Comparison of ENCODE assay signal across 7 mouse cellular contexts in genomic region chr10:41519640-41520409, GRCm38 (mm10). TPM values are rescaled to one million over a fixed set of nuclear protein-coding genes. Genes with fewer than 3 reads are reported as not detected.
DNase-seq lines count a peak whose midpoint lies in the region; ATAC-seq and TF ChIP-seq lines count a peak whose summit lies in the region.

No protein-coding gene starts in this region.

- ATAC-seq in forebrain, embryonic 13.5 days, result no peak; the same call in 1 of the 2 replicates
- peak; percentile 65; the same call in 1 of the 2 replicates for ATAC-seq in hindbrain, embryonic 12.5 days (ENCODE audit: low FRiP score)

- no peaks in the 10 kb centered on the region for H3K9me3 ChIP-seq in ES-E14 (ENCODE audit: control insufficient read depth, insufficient read depth, low read depth, low read length)
- H3K9me3 ChIP-seq in forebrain, embryonic 13.5 days (replicated peaks), result no peaks in the 10 kb centered on the region
- H3K9me3 ChIP-seq in hindbrain, embryonic 12.5 days (replicated peaks), result no peaks in the 10 kb centered on the region

- peak overlapping the region; percentile 81 to 91 for H3K4me3 ChIP-seq in ES-E14 (ENCODE audit: insufficient read depth in 1 of 2, low read depth in 1 of 2, low read length in 2 of 2, poor library complexity in 1 of 2, severe bottlenecking in 1 of 2)
- H3K4me3 ChIP-seq in forebrain, embryonic 13.5 days, result peak overlapping the region; percentile 73
- peak overlapping the region; percentile 70 for H3K4me3 ChIP-seq in hindbrain, embryonic 12.5 days
- H3K4me3 ChIP-seq in small intestine, adult 2 months (ENCODE audit: low read depth, low read length), result peak overlapping the region; percentile 81

- TF ChIP-seq POLR2A in small intestine, adult 2 months (IDR thresholded peaks at IDR 0.05; ENCODE audit: low read depth, low read length), result no peak; the same call in 1 of the 2 replicates

- under 1% methylated on average over 65 of the region's 65 CpGs for WGBS in forebrain, embryonic 13.5 days
- under 1% methylated on average over 64 of the region's 65 CpGs for WGBS in hindbrain, embryonic 12.5 days
- WGBS in small intestine, adult 2 months, result under 1% methylated on average over 65 of the region's 65 CpGs

- in situ Hi-C loops in ES-E14 (cut with MboI; ENCODE audit: low sequenced_read_pairs in 2 of 2, unreplicated experiment in 2 of 2), result loop anchor here (10.0 to 25.0 kb wide), 3 partner anchors 115 to 508 kb away; no protein-coding TSS in a partner anchor

- peaks cover 0 to 8% of the 10 kb centered on the region in 2 experiments; a peak in 2 of 4 replicates for H3K4me1 ChIP-seq in ES-E14 (ENCODE audit: control insufficient read depth in 2 of 2, insufficient read depth in 2 of 2, low read length in 2 of 2, poor library complexity in 1 of 2)
- H3K4me1 ChIP-seq in forebrain, embryonic 13.5 days, result peaks cover 31% of the 10 kb centered on the region
- H3K4me1 ChIP-seq in hindbrain, embryonic 12.5 days, result peaks cover 21% of the 10 kb centered on the region
- H3K4me1 ChIP-seq in small intestine, adult 2 months (ENCODE audit: control insufficient read depth, insufficient read depth, insufficient read length, low read length), result peaks cover 8% of the 10 kb centered on the region; the same call in 1 of the 2 replicates

- H3K27me3 ChIP-seq in forebrain, embryonic 13.5 days, result no peaks in the 10 kb centered on the region
- H3K27me3 ChIP-seq in hindbrain, embryonic 12.5 days, result no peaks in the 10 kb centered on the region
- H3K27me3 ChIP-seq in small intestine, adult 2 months (ENCODE audit: control insufficient read depth, insufficient read depth, low read length), result no peaks in the 10 kb centered on the region

- H3K4me2 ChIP-seq in forebrain, embryonic 13.5 days, result peak overlapping the region; percentile 82
- peak overlapping the region; percentile 83 for H3K4me2 ChIP-seq in hindbrain, embryonic 12.5 days (replicated peaks)

- no peak for TF ChIP-seq CTCF in small intestine, adult 2 months (IDR thresholded peaks at IDR 0.05; ENCODE audit: extremely low read depth, insufficient read length, insufficient replicate concordance, low read depth, low read length)

- H3K36me3 ChIP-seq in ES-E14 (ENCODE audit: control insufficient read depth, insufficient read depth, low read length, poor library complexity, severe bottlenecking), result peaks cover 4% of the 10 kb centered on the region; the same call in 1 of the 2 replicates
- peaks cover 17% of the 10 kb centered on the region for H3K36me3 ChIP-seq in forebrain, embryonic 13.5 days (ENCODE audit: poor library complexity, severe bottlenecking)
- no peaks in the 10 kb centered on the region for H3K36me3 ChIP-seq in hindbrain, embryonic 12.5 days
- H3K36me3 ChIP-seq in small intestine, adult 2 months (ENCODE audit: control insufficient read depth, insufficient read depth, low read length), result peaks cover 5% of the 10 kb centered on the region

- peak overlapping the region; percentile 95 for H3K27ac ChIP-seq in ES-E14 (ENCODE audit: insufficient read depth, low read depth, low read length, poor library complexity, severe bottlenecking)
- H3K27ac ChIP-seq in forebrain, embryonic 13.5 days, result peak overlapping the region; percentile 97
- H3K27ac ChIP-seq in hindbrain, embryonic 12.5 days, result peak overlapping the region; percentile 94
- H3K27ac ChIP-seq in small intestine, adult 2 months (ENCODE audit: insufficient read depth, low read depth, low read length), result peak overlapping the region; percentile 89

- DNase-seq in ES-E14 (ENCODE audit: low read depth, low spot score), result peak; percentile 31
- peak; percentile 79 for DNase-seq in adrenal gland, postnatal 14 days
- DNase-seq in layer of hippocampus, adult 9-11 months, result peak; percentile 49
- DNase-seq in lung, postnatal 14 days, result peak; percentile 57

- H3K9ac ChIP-seq in ES-E14 (ENCODE audit: insufficient read depth, low read depth, low read length, poor library complexity, severe bottlenecking), result peak overlapping the region; percentile 96
- H3K9ac ChIP-seq in forebrain, embryonic 13.5 days, result peak overlapping the region; percentile 87
- peak overlapping the region; percentile 88 for H3K9ac ChIP-seq in hindbrain, embryonic 12.5 days

TF ChIP-seq in ES-E14, 5 proteins besides CTCF, POLR2A, EP300 and RAD21:
- TF ChIP-seq CHD2 (IDR thresholded peaks at IDR 0.05; ENCODE audit: low read depth, low read length), result no peak
- TF ChIP-seq ZNF384 (IDR thresholded peaks at IDR 0.05; ENCODE audit: low read depth, low read length), result no peak
- no peak for TF ChIP-seq ZC3H11A (IDR thresholded peaks at IDR 0.05; ENCODE audit: borderline replicate concordance, low read depth, low read length)
- TF ChIP-seq HCFC1 (IDR thresholded peaks at IDR 0.05; ENCODE audit: borderline replicate concordance, insufficient read depth, low read length), result no peak
- TF ChIP-seq MAFK (IDR thresholded peaks at IDR 0.05; ENCODE audit: insufficient read depth, low read depth, low read length), result no peak

RNA-seq across cellular contexts. Expression of gene Cd164, which starts 0.6 kb away (rescaled TPM):
- total RNA-seq in ES-E14 (2012; rRNA removed), result 112 and 127 TPM in 2 replicates
- 186 and 213 TPM in 2 replicates for total RNA-seq in adrenal gland, postnatal 14 days (2021)
- 78.2 and 81.7 TPM in 2 replicates for polyA plus RNA-seq in forebrain, embryonic 13.5 days (2015; fragmentation: Nextera tagmentation; extraction: Ambion mirVana)
- 106 and 118 TPM in 2 replicates for polyA plus RNA-seq in hindbrain, embryonic 12.5 days (2016; fragmentation: Nextera tagmentation; extraction: Ambion mirVana)
- polyA plus RNA-seq in small intestine, adult 2 months (2012; rRNA removed), result 56.9 and 81.6 TPM in 2 replicates

RNA-seq across cellular contexts. Expression of gene Ppil6, which starts 29.6 kb away (rescaled TPM):
- 0.53 TPM in 1 of 2 replicates, not detected in the other for total RNA-seq in ES-E14 (2012; rRNA removed)
- 1.0 and 1.1 TPM in 2 replicates for total RNA-seq in adrenal gland, postnatal 14 days (2021)
- polyA plus RNA-seq in forebrain, embryonic 13.5 days (2015; fragmentation: Nextera tagmentation; extraction: Ambion mirVana), result 1.8 and 1.9 TPM in 2 replicates
- polyA plus RNA-seq in hindbrain, embryonic 12.5 days (2016; fragmentation: Nextera tagmentation; extraction: Ambion mirVana), result 2.6 and 3.8 TPM in 2 replicates
- 0.15 TPM in 1 of 2 replicates, not detected in the other for polyA plus RNA-seq in small intestine, adult 2 months (2012; rRNA removed)

RNA-seq across cellular contexts. Expression of gene Smpd2, which starts 29.7 kb away (rescaled TPM):
- total RNA-seq in ES-E14 (2012; rRNA removed), result 31.7 and 54.8 TPM in 2 replicates
- total RNA-seq in adrenal gland, postnatal 14 days (2021), result 23.5 and 25.0 TPM in 2 replicates
- 40.6 and 49.8 TPM in 2 replicates for polyA plus RNA-seq in forebrain, embryonic 13.5 days (2015; fragmentation: Nextera tagmentation; extraction: Ambion mirVana)
- polyA plus RNA-seq in hindbrain, embryonic 12.5 days (2016; fragmentation: Nextera tagmentation; extraction: Ambion mirVana), result 41.4 and 42.8 TPM in 2 replicates
- 49.9 and 121 TPM in 2 replicates for polyA plus RNA-seq in small intestine, adult 2 months (2012; rRNA removed)

RNA-seq across cellular contexts. Expression of gene Mical1, which starts 43.7 kb away (rescaled TPM):
- 35.3 and 54.7 TPM in 2 replicates for total RNA-seq in ES-E14 (2012; rRNA removed)
- total RNA-seq in adrenal gland, postnatal 14 days (2021), result 8.6 and 20.7 TPM in 2 replicates
- 35.9 and 41.9 TPM in 2 replicates for polyA plus RNA-seq in forebrain, embryonic 13.5 days (2015; fragmentation: Nextera tagmentation; extraction: Ambion mirVana)
- polyA plus RNA-seq in hindbrain, embryonic 12.5 days (2016; fragmentation: Nextera tagmentation; extraction: Ambion mirVana), result 42.6 and 46.8 TPM in 2 replicates
- 78.0 and 164 TPM in 2 replicates for polyA plus RNA-seq in small intestine, adult 2 months (2012; rRNA removed)
